Mouse (Mus musculus): Measurements from ENCODE around the gene Sirt4.
A peak's percentile ranks its signal among the peaks of the same experiment; 100 is the strongest.

DNA sequence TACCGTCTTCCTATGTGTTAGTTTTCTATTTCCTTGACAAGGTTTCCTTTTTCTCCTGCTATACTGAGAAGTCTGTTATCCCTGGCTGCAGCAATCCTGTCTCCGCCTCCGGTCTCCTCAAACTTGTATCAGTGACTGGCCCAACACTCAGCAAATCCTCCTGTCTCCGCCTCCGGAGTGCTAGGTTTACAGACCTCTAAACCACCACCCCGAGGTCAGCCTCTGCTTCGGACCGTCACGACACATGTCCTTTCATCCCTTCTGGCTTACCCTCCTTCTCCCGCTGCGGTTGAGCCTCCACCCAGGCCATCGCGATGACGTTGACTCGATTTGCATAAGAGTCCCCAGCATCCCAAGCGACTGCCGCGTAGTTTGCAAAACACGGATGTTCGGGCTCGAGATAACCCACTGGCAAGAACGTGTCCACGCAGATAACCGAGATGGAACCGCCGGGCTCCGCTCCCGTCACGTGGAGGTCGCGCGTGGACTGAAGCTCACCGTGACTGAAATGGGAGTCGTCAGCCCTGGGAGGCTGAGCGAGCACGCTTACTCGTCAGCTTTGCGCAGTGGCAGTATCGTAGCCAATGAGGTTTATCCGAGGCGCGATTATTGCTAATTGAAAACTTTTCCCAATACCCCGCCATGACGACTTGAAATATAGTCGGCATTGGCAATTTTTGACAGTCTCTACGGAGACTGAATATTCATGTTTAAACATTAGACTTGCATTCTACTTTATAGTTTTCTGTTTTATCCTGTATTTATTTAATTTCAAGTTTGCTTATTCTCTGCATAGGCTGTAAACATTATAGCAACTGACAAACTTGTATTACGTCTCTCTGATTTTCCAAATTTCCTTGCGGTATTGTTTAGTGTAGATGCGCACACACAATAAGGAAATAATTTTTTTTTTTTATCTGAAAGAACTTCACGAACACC, 5.4 kb upstream of the Sirt4 start:
- TF ChIP-seq CTCF (IDR thresholded peaks at IDR 0.05; ENCODE audit: control insufficient read depth, insufficient read depth, insufficient replicate concordance, low read depth, low read length) (no peak; the same call in 1 of the 2 replicates), POLR2A (IDR thresholded peaks at IDR 0.05; ENCODE audit: control insufficient read depth, low read depth, low read length) (peak; percentile 98)

Measured in testis, adult 2 months (tissue).